Mouse (Mus musculus) testis, postnatal 14 days (tissue): Measurements from ENCODE around the gene Faap24.

Experiments used
- DNase-seq: peaks from one replicate; pipeline ENCODE4 v3.0.0; 2021; ENCODE audit warnings: low spot score

Faap24 gene

GRCm38 (mm10) chr7:35396542-35397168 lies at the start of gene Faap24, which contains the start of gene Cep89:
Gene Faap24, minus strand, starts transcription at chr7:35396836.
Gene Cep89, plus strand, starts transcription at chr7:35397035.
- DNase-seq, result peak; percentile 94

DNA sequence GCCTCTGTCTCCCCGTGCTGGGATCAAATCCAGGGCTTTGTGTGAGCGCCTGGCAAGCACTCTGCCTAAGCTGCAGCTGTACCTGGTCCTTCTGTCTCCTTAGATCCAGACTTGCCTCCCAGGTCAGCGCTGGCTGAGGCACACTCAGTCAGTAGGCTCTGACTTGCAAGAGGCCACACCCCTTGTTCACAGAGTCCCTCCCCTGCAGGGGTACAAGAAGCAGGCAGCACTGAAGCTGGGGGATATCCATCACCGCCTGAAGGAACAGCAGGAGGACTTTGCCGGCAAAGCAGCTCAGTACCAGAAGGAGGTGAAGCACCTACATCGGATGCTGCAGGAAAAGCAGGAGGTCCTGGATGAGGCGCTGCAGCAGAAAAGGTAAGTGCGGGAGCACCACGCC lies 38.6 kb upstream of the Faap24 start:
- DNase-seq, result no peak

GRCm38 (mm10) chr7:35428146-35428545 lies 31.5 kb upstream of the Faap24 start:
- no peak for DNase-seq

GRCm38 (mm10) chr7:35423071-35423470 lies 26.4 kb upstream of the Faap24 start:
- DNase-seq, result no peak

DNA sequence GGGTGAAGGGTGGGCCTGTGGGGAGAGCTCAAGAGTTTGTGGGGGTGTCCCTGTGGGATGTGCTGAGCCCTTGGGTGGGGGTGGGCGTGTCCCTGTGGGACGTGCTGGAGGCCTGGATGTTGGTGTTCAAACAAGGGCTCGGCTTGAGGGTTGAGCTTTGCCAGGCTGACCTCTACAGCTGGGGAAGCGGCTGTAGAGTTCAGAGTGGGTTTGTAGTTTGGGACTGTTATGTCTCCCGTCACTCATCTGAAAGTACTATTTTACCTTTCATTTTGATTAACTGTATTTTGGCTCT lies 20.0 kb upstream of the Faap24 start:
- no peak for DNase-seq

DNA sequence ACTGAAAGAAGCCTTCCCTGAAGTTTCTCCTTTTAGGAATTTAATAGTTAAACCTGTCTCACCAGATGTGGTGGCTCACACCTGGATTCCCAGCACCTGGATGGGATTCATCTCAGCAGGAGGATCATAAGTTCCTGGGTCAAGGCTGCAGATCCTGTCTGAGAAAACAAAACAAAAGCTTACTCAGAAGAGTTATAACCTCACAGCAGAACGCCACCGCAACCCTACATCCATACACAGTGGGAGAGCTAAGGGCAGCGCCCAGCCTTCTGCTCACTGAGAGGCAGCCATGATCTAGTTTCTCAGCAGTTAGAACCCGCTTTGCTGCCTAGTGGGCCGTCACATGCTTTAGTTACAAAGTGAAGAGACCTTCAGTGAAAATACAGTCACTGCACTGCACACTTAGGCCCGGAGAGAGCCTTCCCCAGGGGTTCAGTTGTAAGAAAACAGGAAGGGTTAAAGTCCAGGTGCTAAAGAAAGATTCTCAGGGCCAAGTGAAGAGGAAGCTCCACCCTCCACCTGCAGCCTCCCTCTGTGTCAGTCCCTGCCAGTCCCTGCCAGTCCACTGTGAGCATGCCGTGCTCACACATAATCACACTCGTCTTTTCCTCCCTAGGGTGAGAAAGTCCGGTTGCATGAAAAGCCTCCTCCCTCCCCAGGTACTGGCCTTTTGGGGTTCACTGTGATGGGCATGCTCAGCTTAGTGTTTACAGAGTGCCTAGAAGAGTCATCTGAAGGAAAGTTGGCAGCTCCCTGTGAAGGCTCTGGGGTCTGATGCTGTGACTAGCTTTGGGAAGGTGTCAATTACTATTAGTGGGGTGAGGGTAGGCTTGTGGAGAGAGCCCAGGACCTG lies 19.4 kb upstream of the Faap24 start:
- no peak for DNase-seq

DNA sequence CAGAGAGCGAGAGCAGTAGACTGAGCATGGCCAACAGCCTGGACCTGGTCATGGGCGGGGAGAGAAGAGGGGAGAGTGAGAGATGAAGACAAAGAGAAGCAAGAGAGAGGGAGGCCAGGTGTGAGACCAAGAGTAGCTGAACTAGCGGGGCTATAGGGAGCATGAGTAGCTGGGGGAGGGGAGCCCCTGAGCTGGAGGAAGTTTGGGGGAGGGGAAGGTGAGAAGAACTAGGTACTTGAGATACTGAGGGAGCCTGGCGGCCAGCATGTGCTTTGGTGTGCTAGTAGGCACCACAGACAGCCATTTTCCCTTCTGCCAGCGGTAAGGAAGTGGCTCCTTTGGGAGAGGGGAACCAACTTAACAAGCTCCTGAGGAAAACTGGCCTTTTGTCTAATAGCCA lies 18.6 kb upstream of the Faap24 start:
- DNase-seq, result no peak

- DNase-seq, result no peak
Observed at GRCm38 (mm10) chr7:35401169-35401568, 4.5 kb upstream of the Faap24 start.

- DNase-seq, result no peak
Observed at GRCm38 (mm10) chr7:35395734-35396456, 741 bp downstream of the Faap24 start.

DNA sequence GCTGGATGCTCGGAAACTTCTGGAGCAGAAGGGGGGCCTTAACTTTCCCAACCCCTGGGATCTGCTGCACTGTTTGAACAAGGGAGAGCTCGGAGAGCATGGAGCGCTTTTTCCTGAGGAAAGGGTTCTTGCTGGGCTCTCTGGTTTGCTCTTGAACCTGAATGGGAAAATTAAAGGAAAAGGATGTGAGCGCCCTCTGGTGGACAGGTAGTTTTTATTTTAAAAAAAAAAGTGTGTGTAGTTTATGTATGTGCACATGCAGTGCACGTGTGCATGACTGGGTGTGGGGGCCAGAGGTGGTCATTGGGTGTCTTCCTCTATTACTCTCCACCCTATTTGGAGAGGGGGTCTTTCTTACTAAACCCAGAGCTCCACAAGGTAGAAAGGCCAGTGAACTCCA lies 3.7 kb downstream of the Faap24 start:
- DNase-seq, result no peak

DNA sequence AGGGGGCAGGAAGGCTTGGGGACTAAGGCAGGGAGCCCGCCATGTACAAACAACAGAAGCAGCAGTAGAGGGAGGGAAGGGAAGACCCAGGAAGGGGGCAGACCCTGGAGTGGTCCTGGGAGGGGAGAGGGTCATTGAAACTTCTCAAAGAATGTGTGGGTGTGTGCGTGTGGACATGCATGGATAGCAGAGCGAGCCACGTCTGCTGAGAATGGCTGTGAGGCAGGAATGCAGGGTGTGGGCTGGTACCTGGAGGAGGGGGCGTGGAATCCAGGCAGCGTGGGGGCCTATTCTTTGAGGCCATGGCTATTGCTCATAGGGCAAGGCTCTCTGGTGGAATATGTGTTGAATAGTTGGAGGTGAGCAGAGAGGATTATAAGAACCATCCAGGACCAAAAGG lies 7.9 kb downstream of the Faap24 start:
- DNase-seq, result no peak

- no peak for DNase-seq
Observed at GRCm38 (mm10) chr7:35386525-35386952, 10.1 kb downstream of the Faap24 start.

- DNase-seq, result no peak
Observed at GRCm38 (mm10) chr7:35382706-35383353, 13.8 kb downstream of the Faap24 start.

DNA sequence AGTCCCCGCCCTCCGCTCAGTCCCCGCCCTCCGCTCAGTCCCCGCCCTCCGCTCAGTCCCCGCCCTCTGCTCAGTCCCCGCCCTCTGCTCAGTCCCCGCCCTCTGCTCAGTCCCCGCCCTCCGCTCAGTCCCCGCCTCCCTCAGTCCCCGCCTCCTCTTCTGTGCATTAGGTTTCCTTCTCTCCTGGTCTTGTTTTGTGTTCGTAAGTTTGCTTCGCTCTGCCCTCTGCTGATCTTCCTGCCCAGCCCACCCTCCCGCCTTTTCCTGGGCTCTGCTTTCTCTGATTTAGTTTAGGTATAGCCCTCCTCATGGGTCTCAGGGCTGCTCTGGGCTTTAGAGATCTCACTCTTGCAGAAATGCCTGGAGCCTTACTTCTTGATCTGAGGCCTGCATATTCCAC lies 14.8 kb downstream of the Faap24 start:
- DNase-seq, result no peak

DNA sequence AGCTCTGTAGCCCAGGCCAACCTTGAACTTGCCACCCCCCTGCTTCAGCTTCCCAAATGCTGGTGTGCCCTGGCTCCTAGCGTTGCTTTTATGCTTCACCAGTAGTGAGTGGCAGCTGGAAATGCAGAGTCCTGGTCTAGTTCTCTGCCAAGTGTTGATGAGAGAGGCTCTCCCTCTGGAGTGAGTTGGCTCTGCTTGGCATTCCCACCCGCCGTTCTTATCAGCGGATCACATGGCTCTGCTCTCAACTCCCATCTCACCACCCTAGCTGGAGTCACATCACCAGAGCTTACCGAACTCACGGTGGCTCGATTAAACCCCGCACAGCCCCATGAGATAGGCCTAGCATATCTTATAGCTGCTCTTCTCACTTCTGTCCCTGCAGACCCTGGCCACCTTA lies 16.3 kb downstream of the Faap24 start:
- peak; percentile 61 for DNase-seq

GRCm38 (mm10) chr7:35379492-35380119 lies 17.0 kb downstream of the Faap24 start:
- DNase-seq, result peak; percentile 58

GRCm38 (mm10) chr7:35376623-35377022 lies 20.0 kb downstream of the Faap24 start:
- DNase-seq, result peak; percentile 64

GRCm38 (mm10) chr7:35374265-35374664 lies 22.4 kb downstream of the Faap24 start:
- no peak for DNase-seq

DNA sequence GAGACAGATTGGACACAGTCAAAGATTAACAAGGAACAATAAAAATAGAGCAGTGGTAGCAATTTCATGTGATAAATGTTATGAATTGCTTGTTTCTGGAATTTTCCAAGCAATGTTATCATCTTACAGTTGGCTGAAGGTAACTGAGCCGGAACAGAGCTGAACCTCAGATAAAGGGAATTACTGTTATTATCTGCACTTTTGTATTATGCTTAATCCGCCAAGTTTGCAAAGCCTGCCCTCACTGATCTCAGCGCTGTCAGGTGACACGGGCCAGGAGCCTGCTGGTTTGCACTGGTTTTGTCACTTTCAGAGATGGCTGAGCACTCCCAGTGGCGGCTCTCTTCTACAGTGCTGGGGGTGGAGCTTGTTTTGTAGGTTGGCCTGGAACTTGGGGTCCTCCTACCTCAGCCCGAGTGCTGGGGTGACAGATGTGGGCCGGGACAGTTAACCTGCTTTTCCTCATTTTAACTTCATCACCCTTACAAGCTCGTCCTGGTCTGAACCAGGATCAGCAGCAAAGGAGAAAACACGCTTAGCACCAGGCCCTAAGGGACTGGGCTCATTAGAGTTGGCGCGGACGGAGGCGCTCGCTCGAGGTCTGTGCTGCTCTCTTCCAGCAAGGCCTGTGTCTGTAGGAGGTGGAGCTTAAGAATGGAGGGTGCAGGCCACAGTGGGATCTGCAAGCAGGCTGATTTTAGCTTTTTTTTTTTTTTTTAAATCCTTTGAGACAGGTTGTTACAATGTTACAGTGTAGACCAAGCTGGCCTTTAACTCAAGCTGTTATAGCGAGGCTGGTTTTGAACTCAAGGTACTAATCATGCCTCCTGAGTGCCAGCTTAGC lies 23.3 kb downstream of the Faap24 start:
- DNase-seq, result peak; percentile 62

DNA sequence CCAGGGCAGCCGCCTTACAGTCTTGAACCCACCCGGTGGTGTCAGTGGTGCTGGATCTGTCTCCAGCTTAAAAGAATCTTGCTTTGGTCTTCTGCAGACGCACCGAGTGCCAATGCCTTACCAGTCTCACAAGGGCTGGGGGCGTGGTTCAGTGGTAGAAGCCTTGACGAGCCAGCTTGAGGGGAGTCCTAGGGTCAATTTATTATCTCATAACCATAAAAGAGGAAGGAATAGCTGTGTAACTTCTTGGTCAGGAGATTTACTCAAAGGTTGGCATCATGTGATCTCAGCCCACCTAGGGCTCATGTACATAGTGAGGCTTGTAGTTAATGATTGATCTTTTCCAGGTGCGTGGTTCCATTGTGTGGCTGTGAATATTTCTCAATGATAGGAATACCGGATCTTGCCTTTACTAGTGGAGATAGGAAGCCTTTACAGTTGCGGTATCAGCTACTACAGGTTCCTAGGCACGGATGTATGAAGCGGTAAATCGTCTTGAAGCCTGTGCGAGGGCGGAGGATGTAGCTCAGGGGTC lies 24.1 kb downstream of the Faap24 start:
- no peak for DNase-seq

DNA sequence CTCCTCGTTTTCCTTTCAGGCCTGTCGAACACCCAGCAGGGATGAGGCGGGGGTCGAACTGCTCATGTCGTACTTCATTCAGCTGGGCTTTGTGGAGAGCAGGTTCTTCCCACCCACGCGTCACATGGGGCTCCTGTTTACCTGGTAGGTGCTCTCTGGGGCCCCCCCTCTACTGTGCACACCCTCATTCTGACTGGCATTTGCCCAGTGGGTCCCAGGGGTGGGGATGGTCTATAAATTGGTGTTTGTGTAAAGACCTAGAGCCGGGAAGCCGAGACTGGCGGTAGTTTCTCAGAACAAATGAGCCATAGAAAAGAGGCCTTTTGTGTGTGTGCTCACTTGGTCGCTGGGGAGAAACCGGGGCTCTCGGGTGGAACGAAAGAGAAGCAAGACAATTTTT lies 25.5 kb downstream of the Faap24 start:
- DNase-seq, result no peak
